Mouse (Mus musculus): ENCODE data around the gene Nubpl. TPM values are rescaled to one million over a fixed set of nuclear protein-coding genes. Genes with fewer than 3 reads are reported as not detected.

The Nubpl gene
- total and polyA plus RNA-seq, 2 experiments from 2014 or later: 3.6 to 6.9 TPM

DNA sequence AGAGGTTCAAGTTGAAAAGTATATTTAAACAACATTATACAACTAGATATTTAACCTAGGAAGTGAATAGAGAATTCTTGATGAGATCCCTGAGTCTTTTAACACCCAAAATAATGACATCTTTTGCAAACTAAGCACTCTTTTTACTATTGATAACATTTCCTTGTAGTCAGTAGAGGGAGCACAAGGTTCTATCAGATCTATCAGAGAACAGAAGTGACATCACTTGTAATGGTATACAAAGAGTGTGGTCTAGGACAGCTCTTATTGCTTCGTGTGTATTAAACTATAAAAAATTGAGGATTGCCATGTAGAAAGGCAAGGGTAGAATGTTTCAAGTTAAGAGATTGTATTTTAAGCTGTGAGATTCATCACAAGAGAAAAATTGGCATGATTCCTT is 183.7 kb downstream of the Nubpl start:
- TF ChIP-seq CTCF (IDR thresholded peaks at IDR 0.05): peak; percentile 48
- WGBS: 61% methylated on average over 1 of the region's 1 CpGs
- Histone ChIP-seq H3K4me1 (ENCODE audit: insufficient read depth, low read length) (no peaks in the 10 kb centered on the region), H3K4me3 (ENCODE audit: low read depth, low read length) (no peak overlapping the region), H3K9me3 (ENCODE audit: low read length) (no peaks in the 10 kb centered on the region), H3K4me2 (ENCODE audit: low read depth, low read length, poor library complexity, severe bottlenecking) (no peak overlapping the region), H3K9ac (replicated peaks; ENCODE audit: low read length, poor library complexity, severe bottlenecking) (no peak overlapping the region), H3K27ac (ENCODE audit: low read depth, low read length) (no peak overlapping the region), H3K36me3 (ENCODE audit: insufficient read depth, low read length) (no peaks in the 10 kb centered on the region), H3K27me3 (ENCODE audit: insufficient read depth, low read length) (no peaks in the 10 kb centered on the region)
- DNase-seq (ENCODE audit: low spot score) (peak; percentile 23), ATAC-seq (ENCODE audit: low FRiP score) (no peak)

DNA sequence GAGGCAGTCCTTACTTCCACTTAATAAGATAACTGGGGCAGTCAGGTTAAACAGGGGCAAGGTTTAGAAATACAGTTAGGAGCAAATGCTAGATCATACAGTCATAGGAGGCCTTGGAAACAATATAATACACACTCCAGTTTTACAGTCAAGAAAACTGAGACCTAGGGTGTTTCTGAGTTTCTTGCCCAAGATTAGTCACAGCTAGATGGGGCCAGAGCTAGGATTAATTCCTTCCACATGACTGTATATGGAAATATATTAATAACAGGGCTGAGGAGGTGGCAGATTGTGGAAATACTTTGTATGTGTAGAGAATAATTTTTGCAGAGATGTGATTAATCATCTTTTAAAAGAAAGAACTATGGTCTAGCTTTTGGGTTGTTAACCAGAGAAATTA is 186.9 kb downstream of the Nubpl start:
- Histone ChIP-seq H3K4me1 (ENCODE audit: insufficient read depth, low read length) (no peaks in the 10 kb centered on the region), H3K9me3 (ENCODE audit: low read length) (no peaks in the 10 kb centered on the region), H3K36me3 (ENCODE audit: insufficient read depth, low read length) (no peaks in the 10 kb centered on the region), H3K27ac (ENCODE audit: low read depth, low read length) (no peak overlapping the region), H3K4me2 (ENCODE audit: low read depth, low read length, poor library complexity, severe bottlenecking) (no peak overlapping the region), H3K27me3 (ENCODE audit: insufficient read depth, low read length) (no peaks in the 10 kb centered on the region), H3K4me3 (ENCODE audit: low read depth, low read length) (no peak overlapping the region), H3K9ac (replicated peaks; ENCODE audit: low read length, poor library complexity, severe bottlenecking) (no peak overlapping the region)
- DNase-seq (ENCODE audit: low spot score) (no peak), ATAC-seq (ENCODE audit: low FRiP score) (no peak)
- peak; percentile 17; the same call in 1 of the 2 replicates for TF ChIP-seq CTCF (IDR thresholded peaks at IDR 0.05)

DNA sequence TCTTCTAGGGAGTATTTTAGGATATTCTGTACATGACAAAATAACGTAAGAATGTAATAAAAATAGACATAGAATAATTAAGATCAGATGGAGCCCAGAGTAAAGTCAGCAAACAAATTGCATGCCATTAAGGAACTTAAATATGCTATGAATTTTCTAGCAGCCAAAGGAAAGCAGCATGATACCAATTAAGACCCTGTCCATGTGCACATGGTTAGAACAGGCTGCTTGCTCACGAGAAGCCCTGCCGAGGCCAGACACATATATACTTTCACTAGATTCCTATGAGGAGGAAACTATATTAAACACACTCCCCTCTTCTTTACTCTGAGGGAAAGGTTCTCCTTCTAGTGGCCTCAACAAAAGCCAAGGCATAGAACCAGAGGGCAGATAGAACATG is 189.3 kb downstream of the Nubpl start:
- Histone ChIP-seq H3K27me3 (ENCODE audit: insufficient read depth, low read length) (no peaks in the 10 kb centered on the region), H3K4me2 (ENCODE audit: low read depth, low read length, poor library complexity, severe bottlenecking) (no peak overlapping the region), H3K9ac (replicated peaks; ENCODE audit: low read length, poor library complexity, severe bottlenecking) (no peak overlapping the region), H3K9me3 (ENCODE audit: low read length) (no peaks in the 10 kb centered on the region), H3K4me3 (ENCODE audit: low read depth, low read length) (no peak overlapping the region), H3K27ac (ENCODE audit: low read depth, low read length) (no peak overlapping the region), H3K36me3 (ENCODE audit: insufficient read depth, low read length) (no peaks in the 10 kb centered on the region), H3K4me1 (ENCODE audit: insufficient read depth, low read length) (peaks cover 4% of the 10 kb centered on the region; the same call in 1 of the 2 replicates)
- ATAC-seq (ENCODE audit: low FRiP score): no peak
- no peak for DNase-seq (ENCODE audit: low spot score)
- no peak for TF ChIP-seq CTCF (IDR thresholded peaks at IDR 0.05)
- 77% methylated on average over 3 of the region's 3 CpGs for WGBS

- Histone ChIP-seq H3K4me2 (ENCODE audit: low read depth, low read length, poor library complexity, severe bottlenecking) (no peak overlapping the region), H3K4me3 (ENCODE audit: low read depth, low read length) (no peak overlapping the region), H3K27me3 (ENCODE audit: insufficient read depth, low read length) (no peaks in the 10 kb centered on the region), H3K4me1 (ENCODE audit: insufficient read depth, low read length) (peaks cover 4% of the 10 kb centered on the region; the same call in 1 of the 2 replicates), H3K27ac (ENCODE audit: low read depth, low read length) (0 out of 2 replicates have a peak overlapping the region, but pooled peaks have one; percentile 19), H3K9ac (replicated peaks; ENCODE audit: low read length, poor library complexity, severe bottlenecking) (no peak overlapping the region), H3K9me3 (ENCODE audit: low read length) (no peaks in the 10 kb centered on the region), H3K36me3 (ENCODE audit: insufficient read depth, low read length) (no peaks in the 10 kb centered on the region)
- ATAC-seq (ENCODE audit: low FRiP score): no peak
- 49% methylated on average over 4 of the region's 4 CpGs for WGBS
- TF ChIP-seq CTCF (IDR thresholded peaks at IDR 0.05): no peak
- no peak for DNase-seq (ENCODE audit: low spot score)
Observed at GRCm38 (mm10) chr12:52288537-52288936, 191.0 kb downstream of the Nubpl start.

GRCm38 (mm10) chr12:52288941-52289567 is 191.5 kb downstream of the Nubpl start:
- H3K4me3 ChIP-seq (ENCODE audit: low read depth, low read length): no peak overlapping the region
- no peak for TF ChIP-seq CTCF (IDR thresholded peaks at IDR 0.05)
- H3K27me3 ChIP-seq (ENCODE audit: insufficient read depth, low read length): no peaks in the 10 kb centered on the region
- 11% methylated on average over 11 of the region's 11 CpGs for WGBS
- H3K36me3 ChIP-seq (ENCODE audit: insufficient read depth, low read length): no peaks in the 10 kb centered on the region
- no peak overlapping the region; the same call in 1 of the 2 replicates for H3K4me2 ChIP-seq (ENCODE audit: low read depth, low read length, poor library complexity, severe bottlenecking)
- DNase-seq (ENCODE audit: low spot score): peak; percentile 52
- H3K4me1 ChIP-seq (ENCODE audit: insufficient read depth, low read length): peaks cover 4% of the 10 kb centered on the region; the same call in 1 of the 2 replicates
- ATAC-seq (ENCODE audit: low FRiP score): peak; percentile 83; the same call in 1 of the 2 replicates
- H3K27ac ChIP-seq (ENCODE audit: low read depth, low read length): 0 out of 2 replicates have a peak overlapping the region, but pooled peaks have one; percentile 19
- H3K9ac ChIP-seq (replicated peaks; ENCODE audit: low read length, poor library complexity, severe bottlenecking): no peak overlapping the region
- H3K9me3 ChIP-seq (ENCODE audit: low read length): no peaks in the 10 kb centered on the region

DNA sequence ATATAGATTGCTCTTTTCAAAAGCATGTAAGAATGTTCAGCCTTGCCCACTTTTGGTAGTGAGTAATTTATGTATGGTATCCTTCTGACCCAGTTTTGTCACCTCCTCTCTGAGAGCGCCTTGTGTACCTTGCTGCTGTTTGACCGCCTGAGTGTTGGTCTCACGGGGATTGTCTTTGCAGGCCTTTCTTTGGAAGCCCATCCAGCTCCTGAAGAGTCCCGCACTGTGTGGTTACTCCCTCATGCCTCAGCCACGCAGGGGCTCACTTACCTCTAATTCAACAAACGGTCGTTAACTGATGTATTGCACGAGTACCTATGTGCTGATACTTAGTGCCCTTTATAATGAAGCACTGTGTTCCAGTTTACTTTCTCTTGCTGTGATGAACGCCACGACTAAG is 192.1 kb downstream of the Nubpl start:
- Histone ChIP-seq H3K36me3 (ENCODE audit: insufficient read depth, low read length) (no peaks in the 10 kb centered on the region), H3K9ac (replicated peaks; ENCODE audit: low read length, poor library complexity, severe bottlenecking) (no peak overlapping the region), H3K27ac (ENCODE audit: low read depth, low read length) (no peak overlapping the region), H3K4me2 (ENCODE audit: low read depth, low read length, poor library complexity, severe bottlenecking) (no peak overlapping the region), H3K4me3 (ENCODE audit: low read depth, low read length) (no peak overlapping the region), H3K27me3 (ENCODE audit: insufficient read depth, low read length) (no peaks in the 10 kb centered on the region), H3K4me1 (ENCODE audit: insufficient read depth, low read length) (peaks cover 4% of the 10 kb centered on the region; the same call in 1 of the 2 replicates), H3K9me3 (ENCODE audit: low read length) (no peaks in the 10 kb centered on the region)
- WGBS: 45% methylated on average over 10 of the region's 10 CpGs
- ATAC-seq (ENCODE audit: low FRiP score) (peak; percentile 45; the same call in 1 of the 2 replicates), DNase-seq (ENCODE audit: low spot score) (no peak)
- TF ChIP-seq CTCF (IDR thresholded peaks at IDR 0.05): no peak
